Mouse (Mus musculus) ES-E14 (cell line): ENCODE data around the gene Akap2.

Experiments used
- HCFC1 ChIP-seq: IDR thresholded peaks from 2 replicates; pipeline ENCODE4 v1.6.1; 2012; ENCODE audit warnings: low read length, inconsistent platforms, borderline replicate concordance; ENCODE audit not compliant: insufficient read depth
- MAFK ChIP-seq: IDR thresholded peaks from 2 replicates; pipeline ENCODE4 v1.6.1; 2014; ENCODE audit warnings: mild to moderate bottlenecking, low read depth, low read length, inconsistent platforms; ENCODE audit not compliant: insufficient read depth
- ZC3H11A ChIP-seq: IDR thresholded peaks from 2 replicates; pipeline ENCODE4 v1.6.1; 2012; ENCODE audit warnings: low read depth, mild to moderate bottlenecking, inconsistent platforms, low read length, borderline replicate concordance

DNA sequence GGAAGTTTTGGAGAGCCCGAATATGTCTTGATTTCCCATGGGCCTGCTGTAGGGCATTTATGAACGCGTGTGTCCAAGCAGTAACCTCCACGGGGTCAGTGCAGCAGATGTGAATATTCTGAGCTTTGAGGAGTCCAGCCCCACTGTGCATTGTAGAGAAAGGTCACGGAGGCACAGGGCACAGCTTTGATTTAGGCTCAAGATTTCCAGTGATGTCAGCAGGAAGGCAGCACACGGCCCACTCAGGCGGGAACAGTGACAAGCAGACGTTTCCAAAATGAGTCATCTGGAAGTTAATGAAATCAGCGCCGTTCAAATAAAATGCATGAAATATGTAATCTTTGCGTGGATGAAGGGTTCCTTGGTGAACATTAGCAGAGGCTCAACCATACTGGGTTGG lies 40.5 kb downstream of the Akap2 start:
- TF ChIP-seq MAFK, result no peak
- no peak for TF ChIP-seq HCFC1
- TF ChIP-seq ZC3H11A, result no peak
